Mouse (Mus musculus) cerebellum, adult 2 months (tissue): ENCODE results near the gene Arid3b.

ENCODE experiments used
- CTCF ChIP-seq: fragments of 200-500 bp; IDR thresholded peaks from 2 replicates; pipeline ENCODE4 v1.5.1; 2011; ENCODE audit warnings: low read depth, mild to moderate bottlenecking, control low read depth, low read length, moderate library complexity, borderline replicate concordance; ENCODE audit not compliant: insufficient read depth
- POLR2A ChIP-seq: fragments of 200-500 bp; IDR thresholded peaks from 2 replicates; pipeline ENCODE4 v1.6.1; 2011; ENCODE audit warnings: low read length, control low read depth, borderline replicate concordance; ENCODE audit not compliant: insufficient read depth

DNA sequence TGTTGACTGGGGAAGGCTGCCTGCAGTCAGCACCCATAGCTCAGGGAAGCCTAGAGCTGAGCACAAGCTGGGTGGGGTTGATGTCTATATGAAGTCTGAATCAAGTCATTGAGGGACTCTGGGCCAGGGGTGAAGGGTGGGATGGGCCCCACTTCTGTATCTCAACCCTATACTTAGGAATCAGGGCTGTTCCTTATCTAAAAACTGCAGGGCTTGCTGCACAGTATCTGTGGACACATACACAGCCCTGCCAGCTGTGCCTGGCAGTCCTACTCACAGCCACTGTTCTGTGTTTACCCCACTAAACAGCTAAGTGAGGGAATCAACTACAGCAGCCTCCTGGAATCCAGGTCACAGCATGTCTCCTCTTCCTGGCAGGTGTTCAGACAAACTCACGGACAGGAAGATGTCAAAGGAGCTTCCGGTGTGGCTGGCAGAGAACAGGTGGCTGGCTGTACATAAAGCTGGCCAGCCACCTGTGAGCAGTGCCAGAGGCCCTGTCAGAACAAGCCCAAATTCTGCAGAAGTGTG lies 67.0 kb downstream of the Arid3b start:
- TF ChIP-seq CTCF: no peak
- no peak for TF ChIP-seq POLR2A
